Mouse (Mus musculus): Measurements from ENCODE around the gene Rapsn. TPM values are rescaled to one million over a fixed set of nuclear protein-coding genes. Genes with fewer than 3 reads are reported as not detected.

Rapsn gene
- total and polyA plus RNA-seq, 3 experiments = 0.15 TPM; not detected in 2

DNA sequence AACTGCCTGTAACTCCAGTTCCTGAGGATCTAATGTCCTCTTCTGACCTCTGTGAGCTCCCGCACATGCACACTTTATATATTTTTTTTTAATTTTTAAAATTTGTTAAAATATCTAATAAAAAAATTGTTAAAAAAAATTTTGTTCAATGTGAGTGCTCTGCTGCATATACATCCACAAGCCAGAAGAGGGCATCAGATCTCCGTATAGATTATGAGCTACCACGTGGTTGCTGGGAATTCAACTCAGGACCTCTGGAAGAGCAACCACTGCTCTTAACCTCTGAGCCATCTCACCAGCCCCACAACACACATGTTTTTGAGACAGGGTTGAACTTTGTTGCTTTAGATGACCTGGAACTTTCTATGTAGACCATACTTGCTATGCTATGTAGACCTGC, 2.4 kb upstream of the Rapsn start:
- Histone ChIP-seq H3K27me3 (replicated peaks) (no peaks in the 10 kb centered on the region), H3K4me1 (ENCODE audit: control insufficient read depth in 1 of 2, insufficient read depth in 2 of 2) (no peaks in the 10 kb centered on the region), H3K9me3 (replicated peaks; ENCODE audit: low read length) (no peaks in the 10 kb centered on the region), H3K27ac (ENCODE audit: insufficient read depth, low read depth) (no peak overlapping the region), H3K4me3 (replicated peaks in 1 of 3; ENCODE audit: low read depth in 2 of 3, low read length in 2 of 3, poor library complexity in 1 of 3) (no peak overlapping the region), H3K9ac (ENCODE audit: insufficient read depth, low read depth) (no peak overlapping the region), H3K36me3 (replicated peaks in 1 of 2; ENCODE audit: control insufficient read depth in 1 of 2, insufficient read depth in 1 of 2, low read length in 1 of 2) (no peaks in the 10 kb centered on the region), H3K79me2 (replicated peaks; ENCODE audit: control insufficient read depth, extremely low read depth, insufficient read depth, poor library complexity, severe bottlenecking) (no peaks in the 10 kb centered on the region), H3K4me2 (ENCODE audit: insufficient read depth, low read depth, poor library complexity, severe bottlenecking) (no peak overlapping the region)
- TF ChIP-seq MYC (IDR thresholded peaks at IDR 0.05; ENCODE audit: low read depth, low read length) (peak; percentile 98), CTCF (conservative IDR thresholded peaks at IDR 0.05 in 1 of 2, IDR thresholded peaks at IDR 0.05 in 1 of 2; ENCODE audit: low read depth in 2 of 2, low read length in 2 of 2) (peak in 1 of 2 experiments; percentile 58; a peak in 2 of 4 replicates), ZNF384 (IDR thresholded peaks at IDR 0.05; ENCODE audit: low read depth, low read length) (peak; percentile 25; the same call in 1 of the 2 replicates), MAX (IDR thresholded peaks at IDR 0.05; ENCODE audit: low read length) (peak; percentile 84), USF1 (IDR thresholded peaks at IDR 0.05; ENCODE audit: low read depth, low read length) (peak; percentile 30; the same call in 1 of the 2 replicates), SMC3 (IDR thresholded peaks at IDR 0.05; ENCODE audit: low read depth, low read length) (peak; percentile 21; the same call in 1 of the 2 replicates), ZC3H11A (IDR thresholded peaks at IDR 0.05; ENCODE audit: low read depth, low read length) (no peak), MAZ (IDR thresholded peaks at IDR 0.05; ENCODE audit: low read depth, low read length) (no peak), RAD21 (IDR thresholded peaks at IDR 0.05; ENCODE audit: low read depth, low read length) (peak; percentile 49)
- dilution Hi-C loops (cut with MboI; ENCODE audit: extremely low pct_ligation_motif_present, extremely low pct_unique_long_range_greater_than_20kb, low sequenced_read_pairs) = no loop called here
- DNase-seq (ENCODE audit: extremely low read depth) = peak; percentile 32
- in situ Hi-C loops (cut with MboI; ENCODE audit: low pct_ligation_motif_present, low pct_unique_long_range_greater_than_20kb, low sequenced_read_pairs) = no loop called here

DNA sequence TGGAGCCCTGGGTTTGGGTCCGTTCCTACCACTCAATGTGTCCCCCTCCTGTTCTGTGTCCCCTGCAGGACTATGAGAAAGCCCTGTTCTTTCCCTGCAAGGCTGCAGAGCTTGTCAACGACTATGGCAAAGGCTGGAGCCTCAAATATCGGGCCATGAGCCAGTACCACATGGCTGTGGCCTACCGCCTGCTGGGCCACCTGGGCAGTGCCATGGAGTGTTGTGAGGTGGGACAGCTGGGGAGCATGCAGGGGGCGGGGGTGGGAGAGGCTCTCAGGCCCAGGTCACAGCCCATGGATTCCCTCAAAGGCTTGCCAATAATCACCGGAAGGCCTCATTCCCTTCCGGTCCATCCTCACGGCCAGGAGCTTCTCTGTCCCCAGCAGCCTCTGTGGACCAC, 6.4 kb downstream of the Rapsn start:
- DNase-seq (ENCODE audit: extremely low read depth) = no peak
- in situ Hi-C loops (cut with MboI; ENCODE audit: low pct_ligation_motif_present, low pct_unique_long_range_greater_than_20kb, low sequenced_read_pairs) = no loop called here
- Histone ChIP-seq H3K27ac (ENCODE audit: insufficient read depth, low read depth) (no peak overlapping the region), H3K4me1 (ENCODE audit: control insufficient read depth in 1 of 2, insufficient read depth in 2 of 2) (peaks cover 5 to 14% of the 10 kb centered on the region in 2 experiments; a peak in 3 of 4 replicates), H3K9ac (ENCODE audit: insufficient read depth, low read depth) (no peak overlapping the region), H3K4me2 (ENCODE audit: insufficient read depth, low read depth, poor library complexity, severe bottlenecking) (no peak overlapping the region), H3K4me3 (replicated peaks in 1 of 3; ENCODE audit: low read depth in 2 of 3, low read length in 2 of 3, poor library complexity in 1 of 3) (no peak overlapping the region), H3K79me2 (replicated peaks; ENCODE audit: control insufficient read depth, extremely low read depth, insufficient read depth, poor library complexity, severe bottlenecking) (no peaks in the 10 kb centered on the region), H3K27me3 (replicated peaks) (no peaks in the 10 kb centered on the region), H3K9me3 (replicated peaks; ENCODE audit: low read length) (no peaks in the 10 kb centered on the region), H3K36me3 (replicated peaks in 1 of 2; ENCODE audit: control insufficient read depth in 1 of 2, insufficient read depth in 1 of 2, low read length in 1 of 2) (no peaks in the 10 kb centered on the region)
- no peak for TF ChIP-seq NELFE (IDR thresholded peaks at IDR 0.05; ENCODE audit: low read depth, low read length)
- TF ChIP-seq GABPA (IDR thresholded peaks at IDR 0.05; ENCODE audit: insufficient replicate concordance, low read depth, low read length) = no peak
- no peak for TF ChIP-seq ZC3H11A (IDR thresholded peaks at IDR 0.05; ENCODE audit: low read depth, low read length)
- TF ChIP-seq PAX5 (IDR thresholded peaks at IDR 0.05; ENCODE audit: low read length) = no peak
- no peak for TF ChIP-seq ETS1 (conservative IDR thresholded peaks at IDR 0.05; ENCODE audit: low read depth, low read length)
- no peak for TF ChIP-seq ELF1 (IDR thresholded peaks at IDR 0.05; ENCODE audit: low read depth, low read length)
- dilution Hi-C loops (cut with MboI; ENCODE audit: extremely low pct_ligation_motif_present, extremely low pct_unique_long_range_greater_than_20kb, low sequenced_read_pairs) = no loop called here

Data from CH12.LX (cell line).